Mouse (Mus musculus): Measurements from ENCODE around the gene Dlk1. TPM values are rescaled to one million over a fixed set of nuclear protein-coding genes. Genes with fewer than 3 reads are reported as not detected.
"Not testable (repeated sequence)": the region's sequence is repeated elsewhere in the genome, so short reads cannot be mapped to it uniquely, and the experiment has no call there.

The Dlk1 gene
- polyA plus RNA-seq, 1 experiment from 2014 or later, result 143 TPM

DNA sequence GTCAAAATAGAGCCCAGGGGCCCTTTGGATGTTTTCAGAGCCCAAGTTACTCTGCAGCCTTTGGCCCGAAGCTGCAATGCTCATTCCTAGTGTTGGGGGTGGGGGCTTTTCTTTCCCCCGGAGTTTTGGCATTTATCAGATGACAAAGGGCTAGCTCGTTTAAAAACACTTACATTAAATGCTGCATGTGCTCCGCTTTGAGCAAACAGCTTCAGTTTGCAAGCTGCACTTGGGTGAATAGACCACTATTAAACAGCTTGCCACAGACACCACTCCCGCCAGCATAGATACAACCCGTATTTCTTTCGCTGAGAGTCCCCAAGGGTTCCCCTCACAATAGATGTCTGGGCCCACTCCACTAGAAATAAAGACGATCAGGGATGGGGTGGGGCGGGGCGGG is 6.3 kb downstream of the Dlk1 start:
- WGBS, result 9% methylated on average over 10 of the region's 10 CpGs
- Histone ChIP-seq H3K9ac (peak overlapping the region; percentile 29; the same call in 1 of the 2 replicates), H3K27ac (peak overlapping the region; percentile 79; the same call in 1 of the 2 replicates), H3K27me3 (peaks cover 75% of the 10 kb centered on the region), H3K4me3 (replicated peaks) (no peak overlapping the region), H3K4me1 (peaks cover 62% of the 10 kb centered on the region), H3K9me3 (no peaks in the 10 kb centered on the region), H3K36me3 (replicated peaks) (no peaks in the 10 kb centered on the region; the same call in 1 of the 2 replicates), H3K4me2 (peak overlapping the region; percentile 41)
- peak; percentile 37; the same call in 1 of the 2 replicates for ATAC-seq (ENCODE audit: low FRiP score)

DNA sequence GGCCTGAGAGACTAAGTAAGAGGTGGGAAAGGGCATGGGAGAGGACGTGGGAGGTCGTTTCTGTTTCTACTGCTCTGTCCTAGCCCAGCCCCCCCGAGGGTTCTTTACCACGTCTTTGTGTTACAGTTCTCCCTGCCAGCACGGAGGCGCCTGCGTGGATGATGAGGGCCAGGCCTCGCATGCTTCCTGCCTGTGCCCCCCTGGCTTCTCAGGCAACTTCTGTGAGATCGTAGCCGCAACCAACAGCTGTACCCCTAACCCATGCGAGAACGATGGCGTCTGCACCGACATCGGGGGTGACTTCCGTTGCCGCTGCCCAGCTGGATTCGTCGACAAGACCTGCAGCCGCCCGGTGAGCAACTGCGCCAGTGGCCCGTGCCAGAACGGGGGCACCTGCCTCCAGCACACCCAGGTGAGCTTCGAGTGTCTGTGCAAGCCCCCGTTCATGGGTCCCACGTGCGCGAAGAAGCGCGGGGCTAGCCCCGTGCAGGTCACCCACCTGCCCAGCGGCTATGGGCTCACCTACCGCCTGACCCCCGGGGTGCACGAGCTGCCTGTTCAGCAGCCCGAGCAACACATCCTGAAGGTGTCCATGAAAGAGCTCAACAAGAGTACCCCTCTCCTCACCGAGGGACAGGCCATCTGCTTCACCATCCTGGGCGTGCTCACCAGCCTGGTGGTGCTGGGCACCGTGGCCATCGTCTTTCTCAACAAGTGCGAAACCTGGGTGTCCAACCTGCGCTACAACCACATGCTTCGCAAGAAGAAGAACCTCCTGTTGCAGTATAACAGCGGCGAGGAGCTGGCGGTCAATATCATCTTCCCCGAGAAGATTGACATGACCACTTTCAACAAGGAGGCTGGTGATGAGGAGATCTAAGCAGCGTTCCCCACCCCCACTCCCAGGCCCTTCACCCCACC is 7.1 kb downstream of the Dlk1 start:
- Histone ChIP-seq H3K9ac (peak overlapping the region; percentile 29; the same call in 1 of the 2 replicates), H3K4me1 (peaks cover 54% of the 10 kb centered on the region), H3K4me3 (replicated peaks) (peak overlapping the region; percentile 21; the same call in 1 of the 2 replicates), H3K27ac (peak overlapping the region; percentile 79; the same call in 1 of the 2 replicates), H3K4me2 (peak overlapping the region; percentile 41), H3K27me3 (peaks cover 72% of the 10 kb centered on the region), H3K36me3 (replicated peaks) (no peaks in the 10 kb centered on the region; the same call in 1 of the 2 replicates), H3K9me3 (no peaks in the 10 kb centered on the region)
- ATAC-seq (ENCODE audit: low FRiP score), result peak; percentile 1; the same call in 1 of the 2 replicates
- WGBS, result 29% methylated on average over 49 of the region's 49 CpGs

DNA sequence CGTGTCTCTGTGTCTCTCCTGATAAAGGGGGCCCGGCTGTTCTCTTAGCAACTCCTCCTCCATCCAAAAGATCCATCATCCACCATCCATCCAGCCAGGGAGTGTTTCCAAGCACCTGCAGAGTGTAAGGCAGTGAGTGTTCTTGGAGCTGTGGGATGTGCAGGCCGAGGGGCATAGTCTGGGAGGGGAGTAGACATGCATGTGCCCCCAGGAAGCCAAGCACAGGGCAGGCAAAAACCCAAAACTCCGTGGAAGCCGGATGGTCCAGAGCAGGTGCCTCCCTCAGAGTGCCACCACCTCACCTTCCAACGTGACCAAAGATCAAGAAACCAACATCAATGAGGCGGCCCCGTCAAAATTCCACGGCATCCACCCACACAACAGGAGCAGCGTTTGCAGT is 10.0 kb downstream of the Dlk1 start:
- H3K9me3 ChIP-seq, result no peaks in the 10 kb centered on the region
- H3K27ac ChIP-seq, result no peak overlapping the region
- H3K36me3 ChIP-seq (replicated peaks), result no peaks in the 10 kb centered on the region; the same call in 1 of the 2 replicates
- ATAC-seq (ENCODE audit: low FRiP score), result no peak
- 75% methylated on average over 10 of the region's 10 CpGs for WGBS
- peaks cover 27% of the 10 kb centered on the region for H3K4me1 ChIP-seq
- peaks cover 60% of the 10 kb centered on the region for H3K27me3 ChIP-seq
- no peak overlapping the region for H3K9ac ChIP-seq
- no peak overlapping the region for H3K4me3 ChIP-seq (replicated peaks)
- no peak overlapping the region for H3K4me2 ChIP-seq

DNA sequence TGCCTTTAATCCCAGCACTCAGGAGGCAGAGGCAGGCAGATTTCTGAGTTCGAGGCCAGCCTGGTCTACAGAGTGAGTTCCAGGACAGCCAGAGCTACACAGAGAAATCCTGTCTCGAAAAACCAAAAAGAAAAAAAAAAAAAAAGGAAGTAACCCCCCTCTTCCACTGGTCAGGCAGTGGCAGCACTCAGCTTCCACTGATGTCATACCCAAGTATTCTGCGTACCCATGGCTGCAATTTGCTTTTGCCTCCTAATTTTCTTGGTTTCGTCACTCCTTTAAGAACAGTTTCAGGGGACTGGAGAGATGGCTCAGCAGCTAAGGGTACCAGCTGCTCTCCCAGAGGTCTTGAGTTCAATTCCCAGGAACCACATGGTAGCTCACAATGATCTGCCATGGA is 14.8 kb downstream of the Dlk1 start:
- not testable (repeated sequence) for H3K4me3 ChIP-seq (replicated peaks); H3K4me1 ChIP-seq; H3K27ac ChIP-seq; H3K36me3 ChIP-seq (replicated peaks); H3K9me3 ChIP-seq; ATAC-seq (ENCODE audit: low FRiP score); H3K9ac ChIP-seq; H3K4me2 ChIP-seq
- 90% methylated on average over 4 of the region's 4 CpGs for WGBS
- H3K27me3 ChIP-seq, result peaks cover 31% of the 10 kb centered on the region

DNA sequence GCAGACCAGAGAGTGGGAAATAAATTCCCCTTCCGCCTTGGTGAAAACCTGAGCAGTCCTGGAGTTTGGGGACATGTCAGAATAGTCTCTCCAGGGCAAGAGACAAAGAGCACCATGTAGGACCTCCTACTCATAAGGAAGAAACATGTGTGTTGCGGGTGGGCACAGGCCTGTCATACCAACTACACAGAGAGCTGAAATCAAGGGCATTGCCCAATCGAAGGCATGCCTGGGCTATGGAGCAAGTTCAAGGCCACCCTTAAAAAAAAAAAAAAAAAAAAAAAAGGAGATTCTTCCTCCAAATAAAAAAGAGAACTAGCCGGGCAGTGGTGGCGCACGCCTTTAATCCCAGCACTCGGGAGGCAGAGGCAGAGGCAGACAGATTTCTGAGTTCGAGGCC is 17.2 kb downstream of the Dlk1 start:
- Histone ChIP-seq H3K9me3 (no peaks in the 10 kb centered on the region), H3K27ac (no peak overlapping the region), H3K9ac (no peak overlapping the region), H3K27me3 (peaks cover 21% of the 10 kb centered on the region; the same call in 1 of the 2 replicates), H3K36me3 (replicated peaks) (no peaks in the 10 kb centered on the region), H3K4me2 (no peak overlapping the region), H3K4me1 (no peaks in the 10 kb centered on the region; the same call in 1 of the 2 replicates), H3K4me3 (replicated peaks) (no peak overlapping the region)
- ATAC-seq (ENCODE audit: low FRiP score), result no peak
- 88% methylated on average over 8 of the region's 8 CpGs for WGBS

DNA sequence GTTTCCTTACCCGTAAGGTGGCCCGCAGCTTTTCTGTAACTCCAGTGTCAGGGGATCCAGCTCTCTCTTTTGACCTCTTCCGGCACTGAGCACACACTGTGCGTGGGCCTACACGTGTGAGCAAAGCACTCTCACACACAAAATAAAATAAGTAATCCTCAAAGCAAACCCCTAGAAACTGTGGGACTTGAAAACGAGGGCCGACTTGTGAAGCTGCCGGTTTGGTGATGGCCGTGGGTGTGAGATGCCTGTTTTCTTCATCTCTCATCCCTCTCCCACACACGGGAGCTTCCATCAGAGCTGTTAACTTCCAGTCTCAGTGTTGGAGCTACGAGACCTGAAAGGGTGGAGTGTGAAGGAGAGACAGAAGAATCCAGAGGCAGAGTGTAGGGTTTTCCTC is 20.0 kb downstream of the Dlk1 start:
- 88% methylated on average over 11 of the region's 11 CpGs for WGBS
- Histone ChIP-seq H3K9me3 (no peaks in the 10 kb centered on the region), H3K27ac (no peak overlapping the region), H3K4me3 (replicated peaks) (no peak overlapping the region), H3K4me1 (no peaks in the 10 kb centered on the region), H3K9ac (no peak overlapping the region), H3K27me3 (0 out of 2 replicates have a peak, but pooled peaks cover 12% of the 10 kb centered on the region), H3K36me3 (replicated peaks) (no peaks in the 10 kb centered on the region), H3K4me2 (no peak overlapping the region)
- ATAC-seq (ENCODE audit: low FRiP score), result no peak

DNA sequence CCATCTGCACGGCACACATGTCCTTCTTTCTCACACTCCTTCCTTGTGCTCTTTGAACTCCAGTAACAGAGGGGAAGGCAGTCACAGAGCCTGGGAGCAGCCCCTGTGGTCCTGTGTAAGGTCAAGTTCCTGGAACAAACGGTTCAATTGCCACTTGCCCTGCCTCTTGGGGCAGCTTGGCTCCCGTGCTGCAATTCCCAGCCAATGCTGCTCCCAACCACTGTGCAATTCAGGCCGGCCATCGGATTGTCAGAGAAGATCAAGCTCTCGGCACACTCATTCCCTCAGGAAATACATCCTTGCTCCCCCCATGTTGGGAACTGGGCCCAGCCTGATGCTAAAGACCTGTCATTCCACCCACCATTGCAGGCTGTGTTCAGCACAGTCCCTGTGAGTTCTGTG is 21.0 kb downstream of the Dlk1 start:
- Histone ChIP-seq H3K27ac (no peak overlapping the region), H3K4me1 (no peaks in the 10 kb centered on the region), H3K27me3 (0 out of 2 replicates have a peak, but pooled peaks cover 12% of the 10 kb centered on the region), H3K9ac (no peak overlapping the region), H3K36me3 (replicated peaks) (no peaks in the 10 kb centered on the region), H3K4me3 (replicated peaks) (no peak overlapping the region), H3K9me3 (no peaks in the 10 kb centered on the region), H3K4me2 (no peak overlapping the region)
- ATAC-seq (ENCODE audit: low FRiP score), result no peak
- WGBS, result 54% methylated on average over 6 of the region's 6 CpGs

DNA sequence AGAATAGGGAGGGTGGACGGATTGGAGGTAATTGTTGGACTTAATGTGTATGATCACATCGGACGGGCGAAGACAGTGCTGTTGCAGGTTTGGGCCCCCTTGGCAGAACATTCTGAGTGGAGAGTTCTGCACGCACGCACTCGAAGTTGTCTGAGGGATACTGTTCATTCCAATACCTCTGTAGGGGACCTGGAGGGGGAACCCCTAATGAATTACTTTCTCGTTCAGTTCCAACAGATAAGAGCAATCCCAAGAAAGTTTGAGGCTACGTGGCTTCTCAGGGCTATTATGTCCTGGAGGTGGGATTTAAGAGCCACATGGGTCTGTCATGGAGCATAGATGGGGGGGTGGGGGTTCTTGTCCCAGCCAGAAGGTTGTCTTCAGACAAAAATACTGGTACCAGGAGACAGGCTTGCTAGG is 21.6 kb downstream of the Dlk1 start:
- 79% methylated on average over 9 of the region's 9 CpGs for WGBS
- H3K9me3 ChIP-seq, result no peaks in the 10 kb centered on the region
- no peak for ATAC-seq (ENCODE audit: low FRiP score)
- 0 out of 2 replicates have a peak, but pooled peaks cover 9% of the 10 kb centered on the region for H3K27me3 ChIP-seq
- no peak overlapping the region for H3K4me3 ChIP-seq (replicated peaks)
- H3K4me1 ChIP-seq, result no peaks in the 10 kb centered on the region
- H3K9ac ChIP-seq, result no peak overlapping the region
- no peak overlapping the region for H3K27ac ChIP-seq
- H3K36me3 ChIP-seq (replicated peaks), result no peaks in the 10 kb centered on the region
- no peak overlapping the region for H3K4me2 ChIP-seq

DNA sequence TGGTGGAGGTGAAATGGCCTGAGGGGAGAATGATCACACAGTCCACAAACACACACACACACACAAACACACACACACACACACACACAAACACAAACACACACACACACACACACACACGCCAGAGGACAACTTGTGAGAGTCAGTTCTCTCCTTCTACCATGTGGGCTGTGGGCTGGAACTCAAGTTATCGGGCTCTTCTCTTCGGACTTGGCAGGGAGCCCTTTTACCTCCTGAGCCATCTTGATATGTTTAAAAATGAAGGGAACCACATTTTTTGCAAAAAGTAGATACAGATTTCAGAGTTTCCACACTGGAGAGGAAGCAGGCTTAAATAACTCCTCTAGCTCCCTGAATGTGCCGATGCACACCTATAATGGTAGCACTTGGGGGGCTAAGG is 22.9 kb downstream of the Dlk1 start:
- no peaks in the 10 kb centered on the region for H3K36me3 ChIP-seq (replicated peaks)

DNA sequence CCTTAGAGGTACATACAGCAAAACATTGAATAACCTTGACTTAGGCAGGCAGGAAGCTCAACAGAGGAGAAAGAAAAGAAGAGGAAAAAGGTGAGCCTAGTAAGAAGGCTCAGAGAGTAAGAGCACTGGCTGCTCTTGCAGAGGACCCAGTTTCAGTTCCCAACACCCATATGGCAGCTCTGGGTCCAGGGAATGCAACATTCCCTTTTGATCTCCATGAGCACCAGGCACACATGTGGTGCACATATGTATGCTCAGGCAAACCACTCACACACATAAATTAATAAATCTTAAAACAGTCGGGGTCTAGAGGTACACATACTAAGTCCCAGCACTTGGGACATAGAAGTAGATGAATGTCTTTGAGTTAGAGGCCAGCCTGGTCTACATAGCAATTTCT is 33.9 kb downstream of the Dlk1 start:
- not testable (repeated sequence) for H3K9me3 ChIP-seq; H3K27ac ChIP-seq; H3K4me2 ChIP-seq; H3K4me3 ChIP-seq (replicated peaks); H3K36me3 ChIP-seq (replicated peaks); H3K4me1 ChIP-seq; ATAC-seq (ENCODE audit: low FRiP score); H3K27me3 ChIP-seq; H3K9ac ChIP-seq
- WGBS, result 73% methylated on average over 1 of the region's 1 CpGs

More for the DNA sequence above, 22.9 kb downstream of the Dlk1 start:
- Histone ChIP-seq H3K27ac (no peak overlapping the region), H3K4me3 (replicated peaks) (no peak overlapping the region), H3K4me2 (no peak overlapping the region), H3K27me3 (0 out of 2 replicates have a peak, but pooled peaks cover 9% of the 10 kb centered on the region), H3K4me1 (no peaks in the 10 kb centered on the region), H3K9ac (no peak overlapping the region), H3K9me3 (no peaks in the 10 kb centered on the region)
- WGBS, result 83% methylated on average over 4 of the region's 4 CpGs
- no peak for ATAC-seq (ENCODE audit: low FRiP score)

DNA sequence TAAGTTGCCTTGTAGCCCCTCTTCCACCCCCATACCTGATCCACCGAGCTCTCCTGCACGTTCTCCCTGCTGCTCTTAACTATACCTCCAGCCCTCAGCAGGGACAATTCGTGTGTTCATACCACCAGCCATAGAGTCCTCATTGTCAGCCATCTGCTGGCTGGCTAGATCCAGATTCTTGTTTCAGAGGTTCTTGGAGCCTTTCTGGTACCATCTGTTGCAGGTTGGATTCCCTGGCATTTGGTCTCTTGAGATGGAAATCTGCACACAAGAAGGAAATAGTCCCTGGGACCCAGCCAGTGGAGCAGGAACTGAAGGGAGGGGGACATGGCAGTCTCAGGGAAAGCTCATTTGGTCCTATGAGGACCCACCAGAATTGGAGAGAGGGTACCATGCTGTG is 39.1 kb downstream of the Dlk1 start:
- ATAC-seq (ENCODE audit: low FRiP score), result no peak
- no peak overlapping the region for H3K27ac ChIP-seq
- peaks cover 11% of the 10 kb centered on the region; the same call in 1 of the 2 replicates for H3K4me1 ChIP-seq
- H3K9me3 ChIP-seq, result no peaks in the 10 kb centered on the region
- H3K4me3 ChIP-seq (replicated peaks), result no peak overlapping the region
- H3K9ac ChIP-seq, result no peak overlapping the region
- no peak overlapping the region for H3K4me2 ChIP-seq
- no peaks in the 10 kb centered on the region for H3K36me3 ChIP-seq (replicated peaks)
- WGBS, result 71% methylated on average over 3 of the region's 3 CpGs
- peaks cover 12% of the 10 kb centered on the region for H3K27me3 ChIP-seq

DNA sequence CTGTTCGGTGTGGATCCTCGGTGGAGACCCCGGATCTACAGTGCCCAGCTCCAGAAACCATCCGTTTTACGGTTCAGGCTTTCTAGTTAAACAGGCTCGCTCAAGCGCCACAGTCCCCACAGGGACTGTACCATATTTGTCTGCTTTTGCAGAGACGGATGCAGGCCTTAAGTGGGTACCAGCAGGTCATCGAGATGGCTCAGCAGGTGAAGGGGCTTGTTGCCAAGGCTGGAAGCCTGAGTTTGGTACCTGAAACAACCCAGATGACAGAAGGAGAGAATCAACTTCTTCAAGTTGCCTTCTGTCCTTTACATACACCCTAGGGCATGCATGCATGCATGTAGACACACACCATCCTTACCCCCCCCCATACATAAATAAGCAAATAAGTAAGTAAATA is 40.8 kb downstream of the Dlk1 start:
- no peak for ATAC-seq (ENCODE audit: low FRiP score)
- WGBS, result 94% methylated on average over 9 of the region's 9 CpGs
- Histone ChIP-seq H3K27me3 (peaks cover 12% of the 10 kb centered on the region), H3K4me1 (peaks cover 11% of the 10 kb centered on the region; the same call in 1 of the 2 replicates), H3K9ac (no peak overlapping the region), H3K36me3 (replicated peaks) (no peaks in the 10 kb centered on the region), H3K9me3 (no peaks in the 10 kb centered on the region), H3K27ac (no peak overlapping the region), H3K4me2 (no peak overlapping the region), H3K4me3 (replicated peaks) (no peak overlapping the region)

Measured in forebrain, embryonic 12.5 days (tissue).